Mouse (Mus musculus) gastrocnemius, adult 18-20 months (tissue): ENCODE measurements around the gene Tram1l1. TPM values are rescaled to one million over a fixed set of nuclear protein-coding genes. Genes with fewer than 3 reads are reported as not detected.
"Not testable (repeated sequence)": the region's sequence is repeated elsewhere in the genome, so short reads cannot be mapped to it uniquely, and the experiment has no call there.

ENCODE experiments used
- DNase-seq: peaks from one replicate; pipeline ENCODE4 v3.0.0; 2021; ENCODE audit warnings: low spot score
- long read RNA-seq, 2 experiments: library from polyadenylated mRNA; stranded (forward); transcript quantifications; one replicate each; pipeline ENCODE4 v2.0.0; 2021
- total RNA-seq, 2 experiments: library from RNA; stranded (reverse); gene quantifications; 2 replicates each; pipeline ENCODE4 v1.2.3; 2021

Tram1l1 gene
- not detected for total RNA-seq
- long read RNA-seq, experiment 1, result 0 reads
- long read RNA-seq, experiment 2, result 0 reads

DNA sequence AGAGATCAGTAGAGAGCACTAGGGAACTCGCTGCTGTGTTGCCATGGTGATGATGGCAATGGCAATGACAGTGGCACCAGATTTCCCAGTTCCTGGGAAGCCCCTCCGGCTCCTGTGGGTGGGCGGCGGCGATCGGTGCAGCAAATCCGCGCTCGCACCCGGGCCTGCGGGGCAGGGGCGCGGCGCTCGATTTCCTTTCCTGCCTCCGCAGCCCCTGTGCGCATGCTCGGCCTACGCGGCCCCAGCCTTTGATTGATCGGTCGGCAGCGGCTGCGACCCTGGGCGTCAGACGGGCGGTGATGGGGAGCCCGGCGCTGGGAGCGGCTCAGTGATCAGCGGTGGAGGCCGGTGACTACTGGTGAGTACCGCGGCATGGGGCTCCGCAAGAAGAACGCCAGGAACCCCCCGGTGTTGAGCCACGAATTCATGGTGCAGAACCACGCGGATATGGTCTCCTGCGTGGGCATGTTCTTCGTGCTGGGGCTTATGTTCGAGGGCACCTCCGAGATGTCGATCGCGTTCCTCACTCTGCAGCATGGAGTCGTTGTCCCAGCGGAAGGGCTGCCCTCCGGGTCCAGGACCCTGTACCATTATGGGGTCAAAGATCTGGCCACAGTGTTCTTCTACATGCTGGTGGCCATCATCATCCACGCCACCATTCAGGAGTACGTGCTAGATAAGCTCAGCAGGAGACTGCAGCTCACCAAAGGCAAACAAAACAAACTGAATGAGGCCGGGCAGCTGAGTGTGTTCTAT, at the start of gene Tram1l1:
Gene Tram1l1, plus strand, starts transcription at position 35 of the 756 bp plus-strand sequence.
- DNase-seq, result no peak

DNA sequence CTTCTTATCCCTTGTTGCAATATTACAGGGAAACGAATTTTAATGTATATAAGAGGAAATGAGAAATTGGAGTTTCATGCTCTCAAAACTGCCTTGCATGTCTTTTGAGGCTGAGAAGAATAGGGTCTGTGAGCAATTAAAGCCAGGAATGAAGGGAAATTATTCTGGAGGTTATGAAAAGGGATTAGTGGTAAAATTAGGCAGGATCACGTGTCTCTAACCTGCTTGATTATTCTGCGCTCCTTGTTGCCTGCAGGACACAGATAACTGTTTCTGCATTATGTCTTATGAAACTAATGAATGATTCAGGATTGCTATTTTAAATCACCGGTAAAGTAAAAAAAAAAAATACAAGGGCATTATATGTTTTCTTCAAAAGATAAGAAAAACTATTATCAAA, 49.4 kb upstream of the Tram1l1 start:
- DNase-seq, result no peak

DNA sequence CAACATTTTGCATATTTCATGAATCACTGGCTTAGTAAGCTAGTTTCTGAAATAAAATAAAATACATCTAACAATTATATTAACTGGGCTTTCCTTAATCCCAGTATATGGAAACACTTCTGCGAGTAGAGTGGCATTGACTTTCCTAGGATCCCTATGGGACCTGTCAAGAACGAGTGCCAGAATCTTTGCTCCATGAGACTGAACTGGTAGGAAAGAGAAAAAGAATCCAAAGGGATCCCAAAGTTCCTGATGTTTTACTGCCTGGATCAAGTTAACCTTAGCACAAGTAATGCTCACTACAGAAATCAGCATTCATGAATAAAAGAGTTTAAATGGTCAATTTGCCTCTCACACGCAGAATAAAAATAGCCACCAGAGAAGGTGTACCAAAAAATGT, 49.0 kb upstream of the Tram1l1 start:
- no peak for DNase-seq

DNA sequence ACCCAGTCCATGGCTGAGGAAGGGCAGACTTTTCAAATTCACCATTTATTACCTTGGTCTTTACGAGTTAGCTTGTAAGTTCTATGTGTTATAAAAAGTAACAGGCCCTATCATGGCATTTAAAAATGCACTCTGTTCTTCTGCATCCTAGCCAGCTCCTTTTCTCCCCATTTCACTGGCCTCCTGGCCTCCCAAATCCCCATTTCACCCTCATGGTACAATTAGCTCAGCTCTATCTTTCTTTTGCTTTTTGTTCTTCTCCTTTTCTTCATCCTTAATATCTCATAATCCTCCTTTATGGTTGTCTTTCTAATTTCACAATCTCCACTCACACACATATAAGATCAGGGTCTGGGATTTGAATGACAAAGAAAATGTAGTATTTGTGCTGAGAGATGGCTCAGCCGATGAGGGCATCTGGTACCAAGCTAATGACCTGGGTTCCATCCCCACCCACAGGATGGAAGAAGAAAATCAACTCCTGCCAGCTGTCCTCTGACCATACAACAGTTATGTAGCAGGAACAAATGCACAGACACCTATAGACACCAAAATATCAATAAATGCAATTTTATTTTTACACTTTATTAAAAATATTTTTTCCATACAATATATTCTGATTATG, 48.1 kb upstream of the Tram1l1 start:
- DNase-seq, result no peak

DNA sequence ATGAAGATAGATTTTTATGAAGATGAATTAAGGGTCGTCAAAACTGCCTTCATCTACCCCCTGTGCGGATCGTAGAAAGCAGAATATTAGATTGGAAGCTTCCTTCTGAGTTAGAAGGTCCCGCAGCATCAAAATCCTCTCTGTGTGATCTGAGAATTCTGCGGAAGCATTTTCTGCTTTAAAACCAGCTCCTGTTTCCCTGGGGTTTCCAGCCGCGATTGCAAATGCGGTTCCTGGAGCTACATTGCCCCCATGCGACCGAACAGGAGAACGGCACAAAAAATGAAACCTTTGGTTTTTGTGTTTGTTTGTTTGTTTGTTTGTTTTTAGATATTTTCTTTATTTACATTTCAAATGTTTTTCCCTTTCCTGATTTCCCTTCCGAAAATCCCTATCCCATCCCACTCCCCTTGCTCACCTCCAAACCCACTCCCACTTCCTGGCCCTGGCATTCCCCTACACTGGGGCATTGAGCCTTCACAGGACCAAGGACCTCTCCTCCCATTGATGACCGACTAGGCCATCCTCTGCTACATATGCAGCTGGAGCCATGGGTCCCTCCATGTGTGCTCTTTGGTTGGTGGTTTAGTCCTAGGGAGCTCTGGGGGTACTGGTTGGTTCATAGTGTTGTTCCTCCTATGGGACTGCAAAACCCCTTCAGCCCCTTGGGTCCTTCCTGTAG, 45.6 kb upstream of the Tram1l1 start:
- DNase-seq, result peak; percentile 12

DNA sequence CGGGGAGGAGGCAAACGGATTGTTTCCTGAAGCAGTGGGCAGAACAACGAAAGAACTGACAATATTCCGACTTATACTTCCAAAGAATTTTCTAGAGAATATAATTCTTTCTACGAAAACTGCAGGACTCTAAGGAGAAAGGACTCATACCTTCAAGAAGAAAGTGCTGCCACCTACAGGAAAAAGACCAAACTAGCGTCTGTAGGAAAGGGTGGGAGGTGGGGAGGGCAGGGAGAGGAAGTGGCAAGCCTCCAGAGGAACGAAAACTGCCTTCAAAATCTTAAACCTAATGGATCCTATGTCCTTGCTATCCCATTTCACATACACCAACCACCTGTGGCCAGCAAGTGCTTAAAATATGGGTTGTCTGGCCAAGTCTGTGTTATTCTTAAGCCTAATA, 31.7 kb upstream of the Tram1l1 start:
- DNase-seq, result not testable (repeated sequence)

DNA sequence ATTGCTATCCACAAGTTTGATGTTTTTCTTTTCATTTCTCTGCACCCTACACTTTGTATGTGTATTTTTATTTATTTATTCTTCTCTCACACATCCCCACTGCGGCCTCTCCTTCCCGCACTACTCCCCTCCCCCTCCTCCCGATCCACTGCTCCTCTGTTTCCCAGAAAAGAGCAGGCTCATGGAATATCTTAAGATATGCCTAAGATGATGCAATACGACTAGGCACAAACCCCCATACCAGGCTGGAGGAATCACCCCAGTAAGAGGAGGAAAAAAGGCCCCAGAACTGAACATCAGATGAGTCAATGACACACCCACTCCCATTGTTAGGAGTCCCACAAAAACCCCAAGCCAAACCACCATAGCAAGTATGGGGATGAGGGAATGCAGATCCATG, 1.4 kb upstream of the Tram1l1 start:
- no peak for DNase-seq

DNA sequence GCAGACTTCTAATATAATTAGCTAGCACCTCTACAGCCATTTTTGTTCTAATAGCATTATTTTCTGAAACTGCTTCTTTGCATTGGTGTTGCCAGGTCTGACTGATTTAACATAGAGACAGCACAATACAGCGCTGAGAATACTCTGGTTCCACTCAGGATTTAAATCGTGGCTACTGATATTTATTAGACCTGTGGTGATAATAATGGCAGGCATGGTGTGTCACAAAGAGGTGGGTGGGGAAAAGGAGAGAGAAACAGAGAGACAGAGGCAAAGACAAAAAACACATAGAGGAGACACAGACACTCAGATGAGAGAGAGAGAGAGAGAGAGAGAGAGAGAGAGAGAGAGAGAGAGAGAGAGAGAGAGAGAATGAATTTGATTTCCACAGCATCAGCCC, 257 bp upstream of the Tram1l1 start:
- no peak for DNase-seq

DNA sequence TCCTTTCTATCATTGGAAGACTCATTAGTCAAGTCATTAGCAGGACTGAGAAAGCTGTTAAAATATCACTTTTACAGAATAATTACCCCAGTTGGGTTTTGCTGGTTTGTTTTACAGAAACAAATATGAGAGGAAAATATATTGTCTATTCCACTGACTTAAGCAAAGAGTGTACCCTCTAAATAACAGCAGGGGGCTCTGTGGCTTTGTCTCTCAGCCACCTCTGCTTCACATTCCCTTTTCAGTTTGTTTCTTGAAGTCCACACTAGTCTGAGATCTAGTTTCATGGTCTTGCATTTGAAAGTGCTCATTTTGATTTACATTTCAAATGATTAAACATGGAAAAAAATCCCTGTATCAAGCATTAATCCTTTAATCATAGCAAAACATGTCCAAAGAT, 25.8 kb downstream of the Tram1l1 start:
- DNase-seq, result no peak

DNA sequence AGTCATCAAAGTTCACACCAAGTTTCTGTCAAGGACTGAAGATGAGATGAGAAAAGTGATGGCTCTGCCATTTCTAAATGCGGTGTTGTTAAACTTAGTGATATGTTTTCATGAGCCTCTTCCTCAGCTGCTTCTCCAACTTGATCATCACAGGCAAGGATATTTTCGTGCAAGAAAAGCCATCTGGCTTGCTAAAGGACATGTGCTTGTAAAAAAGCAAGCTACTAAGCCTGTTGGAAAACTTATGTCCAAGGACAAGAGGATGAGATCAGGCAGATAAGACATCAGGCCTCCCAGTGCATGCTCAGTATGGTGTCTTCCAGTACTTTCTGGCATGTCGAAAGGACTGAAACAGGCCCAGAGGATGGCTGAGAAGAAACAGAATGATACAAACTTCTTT, 36.9 kb downstream of the Tram1l1 start:
- DNase-seq, result no peak

DNA sequence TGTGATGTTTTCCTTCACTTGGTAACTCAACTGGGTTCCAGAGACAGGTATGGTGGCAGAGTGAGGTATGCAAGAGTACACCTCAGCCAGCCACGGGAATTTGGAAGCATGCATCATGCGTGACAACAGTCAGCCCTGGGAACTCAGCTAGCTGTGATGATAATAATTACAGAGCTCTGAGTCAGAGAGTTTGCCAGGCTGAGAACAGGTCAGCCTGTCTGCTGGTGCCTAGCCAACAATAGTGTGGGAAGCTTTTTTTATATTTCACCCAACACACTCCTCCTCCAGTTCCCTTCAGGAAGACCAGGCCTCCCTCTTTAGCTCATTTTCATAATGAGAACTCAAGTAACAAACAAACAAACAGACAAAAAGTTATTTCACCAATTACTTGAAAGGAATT, 51.4 kb downstream of the Tram1l1 start:
- no peak for DNase-seq

Other genes with a start within 250 kb of the Tram1l1 start
- gene 1700006A11Rik, start 105.2 kb downstream of the Tram1l1 start, total RNA-seq, result not detected